Comparison of ENCODE assay signal across 8 mouse cellular contexts in genomic region chr11:19925976-19926842, GRCm38 (mm10). TPM values are rescaled to one million over a fixed set of nuclear protein-coding genes. Genes with fewer than 3 reads are reported as not detected.
DNase-seq lines count a peak whose midpoint lies in the region; ATAC-seq and TF ChIP-seq lines count a peak whose summit lies in the region.

No protein-coding gene starts in this region.

- H3K27me3 ChIP-seq in forebrain, postnatal 0 days (ENCODE audit: insufficient read depth, low read length) = no peaks in the 10 kb centered on the region
- no peaks in the 10 kb centered on the region for H3K27me3 ChIP-seq in hindbrain, embryonic 11.5 days (ENCODE audit: control insufficient read depth, insufficient read depth, low read length)
- H3K27me3 ChIP-seq in limb, embryonic 12.5 days = no peaks in the 10 kb centered on the region
- peaks cover 5% of the 10 kb centered on the region; the same call in 1 of the 2 replicates for H3K27me3 ChIP-seq in midbrain, embryonic 12.5 days

- peak overlapping the region; percentile 65 for H3K4me2 ChIP-seq in forebrain, postnatal 0 days (ENCODE audit: low read depth)
- peak overlapping the region; percentile 76 for H3K4me2 ChIP-seq in hindbrain, embryonic 11.5 days (replicated peaks; ENCODE audit: low read depth, low read length)
- H3K4me2 ChIP-seq in limb, embryonic 12.5 days = peak overlapping the region; percentile 72
- H3K4me2 ChIP-seq in midbrain, embryonic 12.5 days (replicated peaks) = peak overlapping the region; percentile 74

- peak overlapping the region; percentile 94 for H3K27ac ChIP-seq in forebrain, postnatal 0 days (ENCODE audit: low read depth, low read length)
- H3K27ac ChIP-seq in hindbrain, embryonic 11.5 days (ENCODE audit: low read depth, low read length) = peak overlapping the region; percentile 92
- H3K27ac ChIP-seq in limb, embryonic 12.5 days = peak overlapping the region; percentile 97
- peak overlapping the region; percentile 91 for H3K27ac ChIP-seq in midbrain, embryonic 12.5 days (replicated peaks)

- ATAC-seq in forebrain, postnatal 0 days = peak; percentile 19
- peak; percentile 71 for ATAC-seq in hindbrain, embryonic 11.5 days (ENCODE audit: low FRiP score)
- ATAC-seq in limb, embryonic 12.5 days (ENCODE audit: insufficient number of reproducible peaks, insufficient read depth, low FRiP score, low TSS enrichment, low read depth) = peak; percentile 28
- ATAC-seq in midbrain, embryonic 12.5 days (ENCODE audit: low FRiP score, low read depth) = peak; percentile 67

- H3K36me3 ChIP-seq in forebrain, postnatal 0 days (ENCODE audit: insufficient read depth) = no peaks in the 10 kb centered on the region
- H3K36me3 ChIP-seq in hindbrain, embryonic 11.5 days (ENCODE audit: control insufficient read depth, insufficient read depth, low read length) = no peaks in the 10 kb centered on the region
- no peaks in the 10 kb centered on the region for H3K36me3 ChIP-seq in limb, embryonic 12.5 days
- no peaks in the 10 kb centered on the region for H3K36me3 ChIP-seq in midbrain, embryonic 12.5 days

- peaks cover 5% of the 10 kb centered on the region; the same call in 1 of the 2 replicates for H3K4me1 ChIP-seq in forebrain, postnatal 0 days (ENCODE audit: insufficient read depth)
- peaks cover 5% of the 10 kb centered on the region; the same call in 1 of the 2 replicates for H3K4me1 ChIP-seq in hindbrain, embryonic 11.5 days (replicated peaks; ENCODE audit: control insufficient read depth, insufficient read depth, low read length)
- H3K4me1 ChIP-seq in limb, embryonic 12.5 days (replicated peaks) = peaks cover 20% of the 10 kb centered on the region
- H3K4me1 ChIP-seq in midbrain, embryonic 12.5 days = peaks cover 19% of the 10 kb centered on the region

- peak overlapping the region; percentile 98 for H3K9ac ChIP-seq in forebrain, postnatal 0 days
- peak overlapping the region; percentile 78 for H3K9ac ChIP-seq in hindbrain, embryonic 11.5 days (ENCODE audit: low read depth, low read length)
- H3K9ac ChIP-seq in limb, embryonic 12.5 days (replicated peaks) = peak overlapping the region; percentile 90
- peak overlapping the region; percentile 84 for H3K9ac ChIP-seq in midbrain, embryonic 12.5 days (replicated peaks)

- no peaks in the 10 kb centered on the region for H3K9me3 ChIP-seq in forebrain, postnatal 0 days (ENCODE audit: low read length)
- no peaks in the 10 kb centered on the region for H3K9me3 ChIP-seq in hindbrain, embryonic 11.5 days (ENCODE audit: control insufficient read depth, low read length)
- no peaks in the 10 kb centered on the region for H3K9me3 ChIP-seq in limb, embryonic 12.5 days
- H3K9me3 ChIP-seq in midbrain, embryonic 12.5 days = no peaks in the 10 kb centered on the region

- peak overlapping the region; percentile 88 for H3K4me3 ChIP-seq in forebrain, postnatal 0 days (ENCODE audit: low read depth, low read length)
- H3K4me3 ChIP-seq in hindbrain, embryonic 11.5 days (ENCODE audit: low read depth, low read length) = peak overlapping the region; percentile 73
- H3K4me3 ChIP-seq in limb, embryonic 12.5 days (replicated peaks) = peak overlapping the region; percentile 87
- peak overlapping the region; percentile 86 for H3K4me3 ChIP-seq in midbrain, embryonic 12.5 days

- peak; percentile 43 for DNase-seq in right cerebral cortex, adult 18-20 months
- DNase-seq in right cerebral cortex, postnatal 25 days = no peak
- DNase-seq in cerebellum, adult 8-10 months = peak; percentile 72
- DNase-seq in forebrain, postnatal 0 days = no peak
- peak; percentile 74 for DNase-seq in hindbrain, embryonic 11.5 days (ENCODE audit: low spot score)
- DNase-seq in spleen, postnatal 36 days (ENCODE audit: low spot score in 2 of 2) = peak; percentile 63 to 64

- under 1% methylated on average over 15 of the region's 15 CpGs for WGBS in forebrain, postnatal 0 days
- WGBS in hindbrain, embryonic 11.5 days = 4% methylated on average over 15 of the region's 15 CpGs
- WGBS in limb, embryonic 12.5 days = 7% methylated on average over 15 of the region's 15 CpGs
- 4% methylated on average over 15 of the region's 15 CpGs for WGBS in midbrain, embryonic 12.5 days

- TF ChIP-seq CTCF in forebrain, postnatal 0 days (IDR thresholded peaks at IDR 0.05; ENCODE audit: low read depth) = no peak

RNA-seq across cellular contexts. Expression of gene Spred2, which starts 2.0 kb away (rescaled TPM):
- total RNA-seq in forebrain, postnatal 0 days (2014; rRNA removed) = 12.0 and 15.5 TPM in 2 replicates
- 6.7 and 9.1 TPM in 2 replicates for polyA plus RNA-seq in forebrain, postnatal 0 days (2015; fragmentation: Nextera tagmentation; extraction: Ambion mirVana)
- 6.2 and 6.7 TPM in 2 replicates for polyA plus RNA-seq in hindbrain, embryonic 11.5 days (2014; fragmentation: Nextera tagmentation; extraction: Ambion mirVana)
- 7.6 and 8.4 TPM in 2 replicates for polyA plus RNA-seq in limb, embryonic 12.5 days (2016; fragmentation: Nextera tagmentation; extraction: Ambion mirVana)
- polyA plus RNA-seq in midbrain, embryonic 12.5 days (2016; fragmentation: Nextera tagmentation; extraction: Ambion mirVana) = 5.6 and 7.5 TPM in 2 replicates

Comparison
In these comparisons a context has a peak if more than half of its experiments do, and no peak if none do; other contexts are left out.
1. DNase-seq: peak in right cerebral cortex, adult 18-20 months (single experiment), cerebellum, adult 8-10 months (single experiment), hindbrain, embryonic 11.5 days (single experiment) and spleen, postnatal 36 days (2 of 2); none in right cerebral cortex, postnatal 25 days (single experiment) and forebrain, postnatal 0 days (single experiment).
2. ATAC-seq: peak in every context shown above with its lines; median percentile 71 in hindbrain, embryonic 11.5 days; 67 in midbrain, embryonic 12.5 days; 28 in limb, embryonic 12.5 days; 19 in forebrain, postnatal 0 days.
3. Peak in every context shown above with its lines, with median percentiles within 50 percentile points of each other: H3K27ac ChIP-seq, H3K4me2 ChIP-seq, H3K4me3 ChIP-seq and H3K9ac ChIP-seq.